Mouse (Mus musculus) thymus, postnatal 10 days (tissue): ENCODE data around the gene Ostf1.
A peak's percentile ranks its signal among the peaks of the same experiment; 100 is the strongest.

ENCODE experiments used
- DNase-seq, 2 experiments: peaks; one replicate each; pipeline ENCODE4 v3.0.0; 2021; ENCODE audit warnings: low spot score in 2 of 2

The Ostf1 gene

GRCm38 (mm10) chr19:18631644-18632219 is at the start of gene Ostf1, which contains the start of gene Nmrk1:
Gene Ostf1 (minus strand): TSS chr19:18631823.
Gene Nmrk1 (plus strand): TSS chr19:18631950.
- peak; percentile 87 to 91 for DNase-seq

- no peak for DNase-seq
Measured at GRCm38 (mm10) chr19:18673116-18673515, 41.5 kb upstream of the Ostf1 start.

- no peak for DNase-seq
Measured at GRCm38 (mm10) chr19:18672498-18672897, 40.9 kb upstream of the Ostf1 start.

- peak; percentile 49 for DNase-seq
Measured at GRCm38 (mm10) chr19:18671056-18671741, 39.6 kb upstream of the Ostf1 start.

GRCm38 (mm10) chr19:18670608-18671007 is 39.0 kb upstream of the Ostf1 start, which contains the start of gene Carnmt1:
Gene Carnmt1 (plus strand): TSS chr19:18670764.
- peak; percentile 97 to 98 for DNase-seq

GRCm38 (mm10) chr19:18669551-18669950 is 37.9 kb upstream of the Ostf1 start:
- DNase-seq, result no peak

GRCm38 (mm10) chr19:18666966-18667365 is 35.3 kb upstream of the Ostf1 start:
- DNase-seq, result no peak

GRCm38 (mm10) chr19:18663904-18664303 is 32.3 kb upstream of the Ostf1 start:
- no peak for DNase-seq

GRCm38 (mm10) chr19:18661683-18662082 is 30.1 kb upstream of the Ostf1 start:
- DNase-seq, result no peak

GRCm38 (mm10) chr19:18660466-18660865 is 28.8 kb upstream of the Ostf1 start:
- DNase-seq, result no peak

GRCm38 (mm10) chr19:18659349-18659748 is 27.7 kb upstream of the Ostf1 start:
- DNase-seq, result no peak

- DNase-seq, result no peak
Measured at GRCm38 (mm10) chr19:18658473-18658872, 26.9 kb upstream of the Ostf1 start.

- no peak for DNase-seq
Measured at GRCm38 (mm10) chr19:18655999-18656398, 24.4 kb upstream of the Ostf1 start.

- DNase-seq, result no peak
Measured at GRCm38 (mm10) chr19:18654984-18655383, 23.4 kb upstream of the Ostf1 start.

GRCm38 (mm10) chr19:18654330-18654729 is 22.7 kb upstream of the Ostf1 start:
- no peak for DNase-seq

- no peak for DNase-seq
Measured at GRCm38 (mm10) chr19:18653058-18653457, 21.4 kb upstream of the Ostf1 start.

- DNase-seq, result no peak
Measured at GRCm38 (mm10) chr19:18652592-18652991, 21.0 kb upstream of the Ostf1 start.

- no peak for DNase-seq
Measured at GRCm38 (mm10) chr19:18650473-18650872, 18.9 kb upstream of the Ostf1 start.

GRCm38 (mm10) chr19:18649955-18650354 is 18.3 kb upstream of the Ostf1 start:
- DNase-seq, result no peak

GRCm38 (mm10) chr19:18648558-18648945 is 16.9 kb upstream of the Ostf1 start:
- no peak for DNase-seq

GRCm38 (mm10) chr19:18647775-18648557 is 16.3 kb upstream of the Ostf1 start:
- no peak for DNase-seq

GRCm38 (mm10) chr19:18646853-18647420 is 15.3 kb upstream of the Ostf1 start:
- no peak for DNase-seq
